Mouse (Mus musculus) c-Kit-positive CD71-positive TER-119-negative erythroid progenitor cells, embryonic 14.5 days (primary cell): ENCODE data around the gene Gm7030.
"Not testable (repeated sequence)": the region's sequence is repeated elsewhere in the genome, so short reads cannot be mapped to it uniquely, and the experiment has no call there.

Source experiments
- DNase-seq: peaks from one replicate; pipeline ENCODE4 v3.0.0-alpha.2; 2013; ENCODE audit warnings: low read depth

Gene Gm7030

GRCm38 (mm10) chr17:36081901-36082300 lies 47.3 kb downstream of the Gm7030 start:
- DNase-seq = not testable (repeated sequence)

DNA sequence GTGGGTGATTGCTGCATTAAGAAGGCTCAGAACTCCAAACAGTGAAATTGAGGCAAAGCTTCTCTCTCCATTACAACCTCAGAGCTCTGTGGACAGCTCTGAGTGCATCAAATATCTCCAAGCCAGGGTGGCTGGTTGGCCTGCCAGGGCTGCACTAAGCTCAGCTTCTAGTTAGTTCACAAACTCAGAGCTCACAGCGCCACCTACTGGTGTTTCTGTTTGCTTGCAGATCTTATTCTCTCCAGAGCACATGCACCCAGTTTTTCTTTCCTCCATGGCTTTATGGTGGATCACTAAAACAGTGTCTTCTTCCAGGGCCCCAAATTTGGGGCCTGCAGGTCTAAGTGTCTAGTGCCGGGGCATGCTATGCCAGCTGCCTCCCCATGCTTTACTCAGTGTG lies 68.4 kb downstream of the Gm7030 start:
- peak; percentile 75 for DNase-seq
